Mouse (Mus musculus) monocyte, adult 5-6 weeks (primary cell): ENCODE data around the gene Taok1. TPM values are rescaled to one million over a fixed set of nuclear protein-coding genes. Genes with fewer than 3 reads are reported as not detected.
A peak's percentile ranks its signal among the peaks of the same experiment; 100 is the strongest.

Source experiments
- ATAC-seq: fragments of 153-309, 156-312 bp; replicated peaks from 2 replicates; pipeline ENCODE4 v1.8.0; 2017; ENCODE audit warnings: mild to moderate bottlenecking; ENCODE audit not compliant: low TSS enrichment, insufficient number of reproducible peaks, severe bottlenecking, poor library complexity, low FRiP score
- total RNA-seq: library from RNA; stranded (forward); fragments of 200-1000, 200-491, 200-594 nt; gene quantifications from 3 replicates; pipeline ENCODE4 v1.2.3, GENCODE M21; 2017

Taok1 gene
- total RNA-seq, 1 experiment from 2014 or later: 68.0 TPM

- ATAC-seq: no peak
These were observed 93.3 kb downstream of the Taok1 start for GRCm38 (mm10) chr11:77514281-77514831.

GRCm38 (mm10) chr11:77513811-77514170 is 93.8 kb downstream of the Taok1 start:
- no peak for ATAC-seq

- ATAC-seq: peak; percentile 32
These were observed 94.5 kb downstream of the Taok1 start for GRCm38 (mm10) chr11:77512891-77513810.

- ATAC-seq: no peak
These were observed 96.3 kb downstream of the Taok1 start for GRCm38 (mm10) chr11:77511336-77511735.

- peak; percentile 38 for ATAC-seq
These were observed 99.3 kb downstream of the Taok1 start for GRCm38 (mm10) chr11:77508068-77509021.

GRCm38 (mm10) chr11:77507426-77507825 is 100.2 kb downstream of the Taok1 start:
- ATAC-seq: no peak

GRCm38 (mm10) chr11:77506941-77507340 is 100.7 kb downstream of the Taok1 start:
- ATAC-seq: no peak

- ATAC-seq: no peak
These were observed 101.3 kb downstream of the Taok1 start for GRCm38 (mm10) chr11:77506273-77506672.

- ATAC-seq: no peak
These were observed 102.2 kb downstream of the Taok1 start for GRCm38 (mm10) chr11:77505291-77505980.

GRCm38 (mm10) chr11:77504377-77504776 is 103.2 kb downstream of the Taok1 start:
- no peak for ATAC-seq

- ATAC-seq: no peak
These were observed 104.1 kb downstream of the Taok1 start for GRCm38 (mm10) chr11:77503511-77503910.

GRCm38 (mm10) chr11:77502481-77502880 is 105.1 kb downstream of the Taok1 start:
- ATAC-seq: no peak

- ATAC-seq: no peak
These were observed 105.6 kb downstream of the Taok1 start for GRCm38 (mm10) chr11:77501971-77502370.

GRCm38 (mm10) chr11:77501392-77501791 is 106.2 kb downstream of the Taok1 start:
- peak; percentile 42 for ATAC-seq

- no peak for ATAC-seq
These were observed 107.0 kb downstream of the Taok1 start for GRCm38 (mm10) chr11:77500361-77501325.

GRCm38 (mm10) chr11:77499354-77499753 is 108.3 kb downstream of the Taok1 start:
- ATAC-seq: no peak

- ATAC-seq: no peak
These were observed 109.1 kb downstream of the Taok1 start for GRCm38 (mm10) chr11:77498261-77499139.
